Mouse (Mus musculus) CH12.LX (cell line): Measurements from ENCODE around the gene Mbd6.
A peak's percentile ranks its signal among the peaks of the same experiment; 100 is the strongest.

ENCODE experiments used
- CTCF ChIP-seq, 2 experiments: IDR thresholded peaks in 1 of 2; conservative IDR thresholded peaks in 1 of 2; 2 replicates each; pipeline ENCODE4 v1.5.1; 2011 to 2012; ENCODE audit warnings: low read depth in 2 of 2, low read length in 2 of 2, improper control_type of control experiment in 1 of 2, inconsistent platforms in 1 of 2, mild to moderate bottlenecking in 1 of 2, moderate library complexity in 1 of 2
- E2F4 ChIP-seq: IDR thresholded peaks from 2 replicates; pipeline ENCODE4 v1.6.1; 2011; ENCODE audit warnings: low read depth, low read length, improper control_type of control experiment; ENCODE audit not compliant: insufficient replicate concordance
- HCFC1 ChIP-seq: IDR thresholded peaks from 2 replicates; pipeline ENCODE4 v1.6.1; 2012; ENCODE audit warnings: low read depth, mild to moderate bottlenecking, inconsistent platforms, low read length, improper control_type of control experiment
- IRF4 ChIP-seq: IDR thresholded peaks from 2 replicates; pipeline ENCODE4 v1.6.1; 2014; ENCODE audit warnings: low read depth, mild to moderate bottlenecking, inconsistent platforms, low read length, improper control_type of control experiment
- JUND ChIP-seq: conservative IDR thresholded peaks from 2 replicates; pipeline ENCODE4 v1.6.1; 2011; ENCODE audit warnings: low read depth, low read length, improper control_type of control experiment
- KAT2A ChIP-seq: IDR thresholded peaks from 2 replicates; pipeline ENCODE4 v1.6.1; 2012; ENCODE audit warnings: low read length, improper control_type of control experiment, inconsistent platforms; ENCODE audit not compliant: insufficient replicate concordance
- MXI1 ChIP-seq: IDR thresholded peaks from 2 replicates; pipeline ENCODE4 v1.6.1; 2011; ENCODE audit warnings: mild to moderate bottlenecking, low read depth, low read length, improper control_type of control experiment
- NELFE ChIP-seq: IDR thresholded peaks from 2 replicates; pipeline ENCODE4 v1.6.1; 2011; ENCODE audit warnings: low read depth, low read length, improper control_type of control experiment
- POLR2A ChIP-seq: IDR thresholded peaks from 2 replicates; pipeline ENCODE4 v1.6.1; 2011; ENCODE audit warnings: low read depth, mild to moderate bottlenecking, improper control_type of control experiment, low read length
- SIN3A ChIP-seq: IDR thresholded peaks from 2 replicates; pipeline ENCODE4 v1.6.1; 2012; ENCODE audit warnings: low read length, improper control_type of control experiment, inconsistent platforms
- SMC3 ChIP-seq: IDR thresholded peaks from 2 replicates; pipeline ENCODE4 v1.6.1; 2011; ENCODE audit warnings: low read depth, low read length, improper control_type of control experiment
- UBTF ChIP-seq: IDR thresholded peaks from 2 replicates; pipeline ENCODE4 v1.6.1; 2012; ENCODE audit warnings: low read depth, mild to moderate bottlenecking, inconsistent platforms, low read length, improper control_type of control experiment, moderate library complexity
- USF2 ChIP-seq: conservative IDR thresholded peaks from 2 replicates; pipeline ENCODE4 v1.6.1; 2011; ENCODE audit warnings: low read depth, low read length, improper control_type of control experiment
- ZC3H11A ChIP-seq: IDR thresholded peaks from 2 replicates; pipeline ENCODE4 v1.6.1; 2012; ENCODE audit warnings: low read depth, mild to moderate bottlenecking, inconsistent platforms, low read length, improper control_type of control experiment

DNA sequence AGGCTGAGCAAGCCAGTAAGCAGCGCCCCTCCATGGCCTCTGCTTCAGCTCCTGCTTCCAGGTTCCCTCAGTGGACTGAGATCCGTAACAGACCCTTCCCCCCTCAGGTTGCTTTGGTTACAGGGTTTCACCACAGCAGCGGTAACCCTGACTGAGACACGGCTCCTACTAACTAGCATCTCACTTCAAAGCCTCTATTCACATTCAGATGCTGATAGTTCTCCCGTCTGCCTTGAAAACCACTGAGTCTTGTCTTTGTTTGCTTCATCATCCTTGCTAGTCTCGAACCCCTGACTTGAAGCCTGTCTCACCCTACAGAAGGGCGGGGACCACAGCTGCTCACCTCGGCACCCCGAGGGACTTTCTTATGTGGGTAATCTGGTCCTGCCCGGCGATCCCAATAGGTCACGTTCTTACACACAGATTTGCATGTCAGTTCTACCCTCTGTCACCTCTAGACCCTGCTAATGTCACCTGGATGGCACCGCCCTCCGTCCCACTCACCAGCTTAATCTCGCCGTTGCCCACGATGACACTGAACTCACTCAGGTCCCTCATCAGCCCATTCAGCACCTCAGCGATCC, 50.5 kb downstream of the Mbd6 start:
- TF ChIP-seq USF2 (no peak), UBTF (no peak), NELFE (no peak), POLR2A (no peak), CTCF (conservative IDR thresholded peaks at IDR 0.05 in 1 of 2, IDR thresholded peaks at IDR 0.05 in 1 of 2; ENCODE audit: low read depth in 2 of 2, low read length in 2 of 2) (no peak), E2F4 (no peak), MXI1 (peak; percentile 33; the same call in 1 of the 2 replicates), ZC3H11A (no peak), HCFC1 (no peak), KAT2A (no peak), SMC3 (no peak), SIN3A (no peak), IRF4 (peak; percentile 65), JUND (no peak)
